In genomic region chr17:75161062-75161461, GRCm38 (mm10) we compare ENCODE assay signal across 30 mouse cellular contexts.
"Had no signal": no experiment of that assay in that cellular context is flagged by ENCODE, and none has a peak within 500 bp of the region (broad histone marks: within the 10 kb centered on the region; RNA-seq: fewer than 3 reads in every experiment).

No protein-coding gene starts in this region.

- H3K9ac ChIP-seq: heart, embryonic 12.5 days; heart, embryonic 13.5 days; heart, embryonic 15.5 days; hindbrain, embryonic 12.5 days; hindbrain, embryonic 13.5 days; hindbrain, embryonic 14.5 days; hindbrain, embryonic 15.5 days; intestine, embryonic 15.5 days had no signal

- ATAC-seq: inflammation-experienced regulatory T-cells, adult 6 months; intestine, embryonic 15.5 days; intestine, embryonic 16.5 days; intestine, postnatal 0 days had no signal

- H3K9me3 ChIP-seq: heart, embryonic 10.5 days; heart, embryonic 12.5 days; heart, embryonic 13.5 days; heart, embryonic 15.5 days; hindbrain, embryonic 10.5 days; hindbrain, embryonic 12.5 days; hindbrain, embryonic 13.5 days; hindbrain, embryonic 15.5 days; intestine, embryonic 15.5 days had no signal

- H3K27ac ChIP-seq: heart, adult 2 months; heart, embryonic 10.5 days; heart, embryonic 13.5 days; heart, embryonic 15.5 days; hindbrain, embryonic 10.5 days; hindbrain, embryonic 12.5 days; hindbrain, embryonic 13.5 days; hindbrain, embryonic 14.5 days; hindbrain, embryonic 15.5 days; hindbrain, postnatal 0 days; intestine, embryonic 15.5 days; layer of hippocampus, adult 2 months; left cerebral cortex, adult 2 months had no signal

- H3K36me3 ChIP-seq: heart, embryonic 10.5 days; heart, embryonic 15.5 days; hindbrain, embryonic 10.5 days; hindbrain, embryonic 12.5 days; hindbrain, embryonic 13.5 days; hindbrain, embryonic 15.5 days; intestine, embryonic 15.5 days had no signal

- H3K4me2 ChIP-seq: heart, embryonic 11.5 days; heart, embryonic 12.5 days; heart, embryonic 13.5 days; heart, embryonic 15.5 days; hindbrain, embryonic 12.5 days; hindbrain, embryonic 13.5 days; hindbrain, embryonic 14.5 days; hindbrain, embryonic 15.5 days; intestine, embryonic 15.5 days had no signal

- DNase-seq: heart, adult 18-20 months; heart, adult 2 months; heart, postnatal 10 days; heart, postnatal 14 days; heart, postnatal 36 days; heart, postnatal 4 days; kidney, adult 11 months; kidney, adult 18-20 months; kidney, adult 8-10 months; kidney, adult 9 months; kidney, postnatal 14 days; layer of hippocampus, adult 9-11 months; layer of hippocampus, postnatal 36 days had no signal

- H3K27me3 ChIP-seq: heart, embryonic 12.5 days; heart, embryonic 13.5 days; heart, embryonic 15.5 days; hindbrain, embryonic 12.5 days; hindbrain, embryonic 13.5 days; hindbrain, embryonic 15.5 days; intestine, embryonic 15.5 days had no signal

- H3K4me1 ChIP-seq: hindbrain, embryonic 10.5 days; hindbrain, embryonic 12.5 days; hindbrain, embryonic 13.5 days; hindbrain, embryonic 15.5 days; intestine, embryonic 15.5 days had no signal

- H3K4me3 ChIP-seq: heart, adult 2 months; heart, embryonic 10.5 days; heart, embryonic 12.5 days; heart, embryonic 13.5 days; heart, embryonic 15.5 days; hindbrain, embryonic 10.5 days; hindbrain, embryonic 12.5 days; hindbrain, embryonic 13.5 days; hindbrain, embryonic 15.5 days; intestine, embryonic 15.5 days; layer of hippocampus, adult 2 months; left cerebral cortex, adult 2 months had no signal
